ENCODE assay signal across 15 mouse cellular contexts in genomic region chr2:142434731-142435130, GRCm38 (mm10).
"Had no signal": no experiment of that assay in that cellular context is flagged by ENCODE, and none has a peak within 500 bp of the region (broad histone marks: within the 10 kb centered on the region; RNA-seq: fewer than 3 reads in every experiment).

No protein-coding gene starts in this region.

- H3K9ac ChIP-seq: liver, embryonic 14.5 days; lung, embryonic 14.5 days; neural tube, embryonic 12.5 days; stomach, embryonic 15.5 days had no signal

- H3K4me3 ChIP-seq: midbrain, embryonic 10.5 days; neural tube, embryonic 12.5 days; stomach, embryonic 15.5 days had no signal

- H3K27ac ChIP-seq: liver, embryonic 14.5 days; midbrain, embryonic 10.5 days; neural tube, embryonic 12.5 days; stomach, embryonic 15.5 days; stomach, postnatal 0 days had no signal

- H3K9me3 ChIP-seq: midbrain, embryonic 10.5 days; neural tube, embryonic 12.5 days; stomach, embryonic 15.5 days had no signal

- H3K4me1 ChIP-seq: neural tube, embryonic 12.5 days; stomach, embryonic 15.5 days had no signal

- H3K27me3 ChIP-seq: neural tube, embryonic 12.5 days; stomach, embryonic 15.5 days had no signal

- H3K4me2 ChIP-seq: lung, embryonic 14.5 days; neural tube, embryonic 12.5 days; stomach, embryonic 15.5 days had no signal

- DNase-seq: lung, adult 18-20 months; lung, embryonic 14.5 days; lung, postnatal 10 days; lung, postnatal 4 days; midbrain, embryonic 14.5 days; right cerebral cortex, postnatal 14 days; thymus, adult 2 months; thymus, postnatal 25 days; thymus, postnatal 4 days had no signal

- H3K36me3 ChIP-seq: midbrain, embryonic 10.5 days; neural tube, embryonic 12.5 days; stomach, embryonic 15.5 days had no signal

- ATAC-seq: midbrain, embryonic 16.5 days had no signal
